8 mouse cellular contexts compared by ENCODE assay signal in the genomic region with DNA sequence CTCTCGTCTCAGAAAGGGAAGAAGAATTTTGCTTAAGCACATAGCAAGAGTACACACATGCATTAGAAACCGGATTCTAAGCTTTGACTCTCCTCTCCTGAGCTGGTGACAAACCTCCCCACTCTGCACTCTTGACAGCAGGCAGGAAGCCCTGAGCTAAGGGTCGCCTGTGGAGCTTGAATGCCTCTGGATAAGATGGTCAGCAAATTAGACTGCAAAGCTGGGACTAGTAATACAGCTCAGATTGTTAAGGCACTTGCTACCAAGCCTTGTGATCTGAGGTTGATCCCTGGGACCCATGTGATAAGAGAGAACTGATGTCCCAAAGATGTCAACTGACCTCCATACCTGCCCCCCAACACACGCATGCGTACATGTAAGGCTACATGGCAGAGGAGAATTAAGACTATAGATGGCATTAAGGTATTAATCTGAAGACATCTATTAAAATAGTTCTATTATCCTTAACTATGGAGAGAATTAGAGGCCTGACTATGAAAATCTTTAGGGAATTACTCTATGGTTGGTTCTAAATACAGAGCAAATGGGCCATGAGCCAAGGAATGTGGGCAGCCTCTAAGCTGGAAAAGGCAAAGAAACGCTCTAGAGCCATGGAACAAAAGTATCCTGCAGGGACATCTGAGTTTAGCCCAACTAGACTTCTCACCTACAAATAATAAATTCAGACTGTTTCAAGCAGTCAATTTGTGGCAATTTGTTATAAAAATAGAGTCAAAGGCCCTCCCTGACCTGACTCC. TPM values are rescaled to one million over a fixed set of nuclear protein-coding genes. Genes with fewer than 3 reads are reported as not detected.
A peak's percentile ranks its signal among the peaks of the same experiment; 100 is the strongest.
DNase-seq lines count a peak whose midpoint lies in the region.

No protein-coding gene starts in this region.

- peak; percentile 45 to 58 for DNase-seq in heart, adult 18-20 months
- no peak for DNase-seq in heart, postnatal 36 days
- DNase-seq in right cerebral cortex, adult 18-20 months = peak; percentile 57
- DNase-seq in right cerebral cortex, postnatal 25 days = no peak
- peak; percentile 58 for DNase-seq in kidney, postnatal 10 days
- DNase-seq in cerebellum, adult 11-12 months = no peak
- no peak for DNase-seq in natural killer cell, adult 2 months (ENCODE audit: low spot score in 2 of 2)
- no peak for DNase-seq in cerebellum, postnatal 14 days

- intact Hi-C loops in heart, postnatal 36 days (cut with DNase I) = loop anchor here (10.0 kb wide), 1 partner anchor 1512 kb away; a partner anchor contains a TSS

RNA-seq across cellular contexts. Expression of a gene that starts 8.6 kb away (rescaled TPM):
- 10 to 100 TPM; 21.0 to 25.4 TPM for total RNA-seq in heart, adult 18-20 months (2021)
- total RNA-seq in heart, postnatal 36 days (2021) = 10 to 100 TPM; 28.4 to 35.1 TPM

Comparison
In these comparisons a context has a peak if more than half of its experiments do, and no peak if none do; other contexts are left out.
1. DNase-seq: peak in heart, adult 18-20 months (2 of 2), right cerebral cortex, adult 18-20 months (single experiment) and kidney, postnatal 10 days (single experiment); none in heart, postnatal 36 days (0 of 2), right cerebral cortex, postnatal 25 days (single experiment), cerebellum, adult 11-12 months (single experiment), natural killer cell, adult 2 months (0 of 2) and cerebellum, postnatal 14 days (0 of 2).